Mouse (Mus musculus): ENCODE results near the gene Selplg.

- TF ChIP-seq CTCF (IDR thresholded peaks at IDR 0.05; ENCODE audit: extremely low read depth, insufficient read depth, insufficient read length, insufficient replicate concordance): no peak
- no peak for TF ChIP-seq POLR2A (IDR thresholded peaks at IDR 0.05; ENCODE audit: low read depth, low read length)
These were observed 51.2 kb downstream of the Selplg start for GRCm38 (mm10) chr5:113781254-113781653.

Measured in spleen, adult 2 months (tissue).